Mouse (Mus musculus): ENCODE data around the gene Unc119.

- TF ChIP-seq CTCF (IDR thresholded peaks at IDR 0.05; ENCODE audit: low read depth, low read length) (no peak), POLR2A (IDR thresholded peaks at IDR 0.05; ENCODE audit: extremely low read depth, insufficient read depth, low read length) (no peak)
Observed at GRCm38 (mm10) chr11:78346326-78347069, 3.2 kb downstream of the Unc119 start.

All from liver, adult 2 months (tissue).